Mouse (Mus musculus): Measurements from ENCODE around the gene Lcn2.

GRCm38 (mm10) chr2:32426141-32426540 lies 38.1 kb upstream of the Lcn2 start:
- TF ChIP-seq TAL1 (IDR thresholded peaks at IDR 0.05; ENCODE audit: low read length) (no peak), GATA1 (IDR thresholded peaks at IDR 0.05; ENCODE audit: low read length) (no peak)
